Mouse (Mus musculus) gastrocnemius, postnatal 14 days (tissue): ENCODE results near the gene Rhox1. TPM values are rescaled to one million over a fixed set of nuclear protein-coding genes. Genes with fewer than 3 reads are reported as not detected.
"Not testable (repeated sequence)": the region's sequence is repeated elsewhere in the genome, so short reads cannot be mapped to it uniquely, and the experiment has no call there.

Experiments
- DNase-seq: peaks from one replicate; pipeline ENCODE4 v3.0.0; 2021; ENCODE audit warnings: mixed read lengths
- intact Hi-C: fragments of 180-260 bp; cut with DNase I; formaldehyde crosslinking; loops from one replicate; pipeline ENCODE4 v1.15.1; 2025; ENCODE audit warnings: low total_unique reads
- long read RNA-seq, 2 experiments: library from polyadenylated mRNA; stranded (forward); transcript quantifications; one replicate each; pipeline ENCODE4 v2.0.0; 2021
- total RNA-seq, 2 experiments: library from RNA; stranded (reverse); gene quantifications; 2 replicates each; pipeline ENCODE4 v1.2.3; 2021

The Rhox1 gene
- total RNA-seq, result not detected
- long read RNA-seq, experiment 1, result 0 reads
- long read RNA-seq, experiment 2, result 0 reads

- intact Hi-C loops, DNase-seq: not testable (repeated sequence)
These were observed at the start of gene Rhox1 for GRCm38 (mm10) chrX:37222158-37222557. TSS of gene Rhox1 (minus strand) at chrX:37222258.

- intact Hi-C loops, DNase-seq: not testable (repeated sequence)
These were observed 43.0 kb upstream of the Rhox1 start, which contains the start of gene Rhox4a for GRCm38 (mm10) chrX:37265038-37265437. TSS of gene Rhox4a (plus strand) at chrX:37265338.

GRCm38 (mm10) chrX:37249619-37250018, 27.6 kb upstream of the Rhox1 start, which contains the start of gene Rhox3a:
TSS of gene Rhox3a (plus strand) at chrX:37249919.
- DNase-seq, intact Hi-C loops: not testable (repeated sequence)

GRCm38 (mm10) chrX:37244676-37245075, 22.6 kb upstream of the Rhox1 start, which contains the start of gene Rhox2a:
TSS of gene Rhox2a (plus strand) at chrX:37244976.
- DNase-seq, intact Hi-C loops: not testable (repeated sequence)

- DNase-seq, result no peak
- intact Hi-C loops, result no loop called here
These were observed 11.1 kb downstream of the Rhox1 start, which contains the start of gene Gm9 for GRCm38 (mm10) chrX:37210941-37211340. TSS of gene Gm9 (minus strand) at chrX:37211041.

GRCm38 (mm10) chrX:37198676-37199075, 23.4 kb downstream of the Rhox1 start:
- intact Hi-C loops, result no loop called here

GRCm38 (mm10) chrX:37191744-37192379, 30.2 kb downstream of the Rhox1 start:
- DNase-seq, result no peak
- intact Hi-C loops, result no loop called here

More at GRCm38 (mm10) chrX:37198676-37199075, 23.4 kb downstream of the Rhox1 start:
- DNase-seq, result no peak

GRCm38 (mm10) chrX:37191105-37191743, 30.8 kb downstream of the Rhox1 start, which contains the start of the genes Ndufa1 and Rnf113a1:
TSS of gene Ndufa1 (minus strand) at chrX:37191163.
TSS of gene Rnf113a1 (plus strand) at chrX:37191245.
- peak; percentile 81 for DNase-seq
- intact Hi-C loops, result no loop called here

- no peak for DNase-seq
- intact Hi-C loops, result no loop called here
These were observed 31.3 kb downstream of the Rhox1 start for GRCm38 (mm10) chrX:37190755-37191104.

- intact Hi-C loops, result not testable (repeated sequence)
These were observed 37.7 kb downstream of the Rhox1 start for GRCm38 (mm10) chrX:37184401-37184800.

GRCm38 (mm10) chrX:37168742-37169141, 53.3 kb downstream of the Rhox1 start, which contains the start of gene Akap14:
TSS of gene Akap14 (minus strand) at chrX:37168842.
- DNase-seq, result no peak
- intact Hi-C loops, result no loop called here

More at GRCm38 (mm10) chrX:37184401-37184800, 37.7 kb downstream of the Rhox1 start:
- not testable (repeated sequence) for DNase-seq

GRCm38 (mm10) chrX:37167085-37167484, 55.0 kb downstream of the Rhox1 start:
- intact Hi-C loops, result no loop called here
- peak; percentile 17 for DNase-seq

Other genes starting within 250 kb of the Rhox1 start
- gene Sept6, start 230.5 kb downstream of the Rhox1 start, total RNA-seq, result 1 to 10 TPM; 4.3 to 7.0 TPM
- not detected for gene Sowahd, start 173.4 kb downstream of the Rhox1 start, total RNA-seq
- 100 to 1,000 TPM; 417 to 466 TPM for gene Rpl39, start 136.9 kb downstream of the Rhox1 start, total RNA-seq
- 1 to 10 TPM; 8.5 to 9.4 TPM for gene Upf3b, start 111.9 kb downstream of the Rhox1 start, total RNA-seq
- 1 to 10 TPM; 6.6 to 7.2 TPM for gene Nkap, start 95.5 kb downstream of the Rhox1 start, total RNA-seq
- gene Akap14, start 53.4 kb downstream of the Rhox1 start, total RNA-seq, result not detected
- 100 to 1,000 TPM; 346 to 390 TPM for gene Ndufa1, start 31.1 kb downstream of the Rhox1 start, total RNA-seq
- gene Rnf113a1, start 31.0 kb downstream of the Rhox1 start, total RNA-seq, result 1 to 10 TPM; 1.8 to 2.4 TPM
- gene Gm9, start 11.2 kb downstream of the Rhox1 start, total RNA-seq, result not detected
- gene Rhox2a, start 22.7 kb upstream of the Rhox1 start, total RNA-seq, result not detected
- not detected for gene Rhox3a, start 27.7 kb upstream of the Rhox1 start, total RNA-seq
- gene Rhox4a, start 43.1 kb upstream of the Rhox1 start, total RNA-seq, result not detected
- under 1 TPM in 1 of 2 experiments, not detected in 1; 0.35 TPM for gene Rhox3a2, start 157.8 kb upstream of the Rhox1 start, total RNA-seq
- gene Rhox4a2, start 168.6 kb upstream of the Rhox1 start, total RNA-seq, result not detected
- not detected for gene Rhox2b, start 189.8 kb upstream of the Rhox1 start, total RNA-seq
- not detected for gene Rhox4b, start 210.2 kb upstream of the Rhox1 start, total RNA-seq
- gene Rhox2c, start 231.4 kb upstream of the Rhox1 start, total RNA-seq, result not detected
- gene Rhox3c, start 236.3 kb upstream of the Rhox1 start, total RNA-seq, result not detected